Mouse (Mus musculus): ENCODE data around the gene Zbbx. TPM values are rescaled to one million over a fixed set of nuclear protein-coding genes. Genes with fewer than 3 reads are reported as not detected.

Gene Zbbx
- 0.30 and 0.49 TPM in 2 replicates for polyA plus RNA-seq (2012; rRNA removed)

DNA sequence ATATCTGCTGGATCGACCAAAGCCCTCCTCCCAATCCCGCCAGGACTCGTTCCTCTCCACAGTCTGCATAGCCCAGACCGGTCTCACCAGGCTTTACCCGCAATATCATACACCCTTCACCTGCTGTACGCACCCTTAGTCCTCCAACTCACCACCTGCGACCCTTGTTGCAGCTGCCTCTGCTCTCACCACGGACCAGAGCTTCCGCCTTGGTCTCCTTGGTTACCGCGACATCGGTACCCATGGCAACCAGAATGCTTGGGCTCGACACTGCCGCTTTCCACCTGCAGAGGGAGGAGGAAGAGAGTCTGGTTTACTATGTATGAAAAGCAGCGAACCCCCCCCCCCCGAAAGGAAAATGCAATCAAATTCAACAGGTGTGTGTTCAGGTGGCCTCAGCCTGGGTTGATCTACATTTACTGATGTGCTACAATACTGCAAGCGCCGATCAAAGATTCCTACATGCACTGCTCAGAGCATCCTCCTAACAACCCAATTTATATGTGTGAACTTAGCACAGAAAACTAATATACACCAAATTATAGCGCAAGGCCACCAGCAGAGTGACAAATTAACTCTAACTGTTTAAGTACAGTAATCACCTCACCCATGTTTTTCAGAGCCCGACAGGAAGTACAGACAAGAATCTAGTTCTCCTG lies at the start of gene Zbbx:
Zbbx (minus strand) TSS at position 197 of the 659 bp plus-strand sequence.

Other genes with a start within 250 kb of the Zbbx start
- gene Serpini2, start 105.0 kb upstream of the Zbbx start, polyA plus RNA-seq (2012; rRNA removed), result not detected in 2 replicates